Mouse (Mus musculus) erythroblast, embryonic 14.5 days (primary cell): ENCODE data around the gene Ryr3. TPM values are rescaled to one million over a fixed set of nuclear protein-coding genes. Genes with fewer than 3 reads are reported as not detected.

Experiments used
- H3K27me3 ChIP-seq: 2 replicates; pipeline ENCODE4 v1.6.1; 2012; ENCODE audit warnings: inconsistent platforms; ENCODE audit not compliant: control insufficient read depth
- H3K36me3 ChIP-seq: 2 replicates; pipeline ENCODE4 v1.6.1; 2012; ENCODE audit warnings: mild to moderate bottlenecking, inconsistent platforms; ENCODE audit not compliant: control insufficient read depth
- H3K4me1 ChIP-seq: 2 replicates; pipeline ENCODE4 v1.6.1; 2012; ENCODE audit warnings: inconsistent platforms; ENCODE audit not compliant: control insufficient read depth
- H3K4me3 ChIP-seq: replicated peaks from 2 replicates; pipeline ENCODE3; 2012; ENCODE audit warnings: moderate library complexity, mild to moderate bottlenecking, inconsistent platforms
- H3K9me3 ChIP-seq: 2 replicates; pipeline ENCODE4 v1.6.1; 2012; ENCODE audit warnings: low read length, inconsistent platforms, mixed read lengths; ENCODE audit not compliant: control insufficient read depth
- GATA1 ChIP-seq: IDR thresholded peaks from 2 replicates; pipeline ENCODE4 v1.6.1; 2012; ENCODE audit warnings: low read length, inconsistent platforms, mixed read lengths
- TAL1 ChIP-seq: IDR thresholded peaks from 3 replicates; pipeline ENCODE4 v1.6.1; 2012; ENCODE audit warnings: low read length, inconsistent platforms, mixed read lengths
- polyA plus RNA-seq: library from polyadenylated mRNA; stranded (reverse); fragments of >175 nt; gene quantifications from 2 replicates; pipeline ENCODE4 v1.2.3, GENCODE M21; 2012

Gene Ryr3
- polyA plus RNA-seq, 1 experiment: not detected

- Histone ChIP-seq H3K36me3 (no peaks in the 10 kb centered on the region), H3K9me3 (peaks cover 5% of the 10 kb centered on the region), H3K27me3 (no peaks in the 10 kb centered on the region), H3K4me1 (no peaks in the 10 kb centered on the region), H3K4me3 (no peak overlapping the region)
- TF ChIP-seq TAL1 (no peak), GATA1 (no peak)
These were observed 207.7 kb downstream of the Ryr3 start for GRCm38 (mm10) chr2:113008961-113009740.

- H3K9me3 ChIP-seq: peaks cover 2% of the 10 kb centered on the region; the same call in 1 of the 2 replicates
- H3K4me3 ChIP-seq: no peak overlapping the region
- H3K36me3 ChIP-seq: no peaks in the 10 kb centered on the region
- TF ChIP-seq TAL1 (no peak), GATA1 (no peak)
- H3K4me1 ChIP-seq: no peaks in the 10 kb centered on the region
- H3K27me3 ChIP-seq: no peaks in the 10 kb centered on the region
These were observed 218.4 kb downstream of the Ryr3 start for GRCm38 (mm10) chr2:112998498-112998897.

GRCm38 (mm10) chr2:112982908-112983510 is 233.9 kb downstream of the Ryr3 start:
- Histone ChIP-seq H3K27me3 (no peaks in the 10 kb centered on the region), H3K9me3 (peaks cover 2% of the 10 kb centered on the region; the same call in 1 of the 2 replicates), H3K4me3 (no peak overlapping the region), H3K4me1 (no peaks in the 10 kb centered on the region), H3K36me3 (no peaks in the 10 kb centered on the region)
- TF ChIP-seq TAL1 (no peak), GATA1 (no peak)

GRCm38 (mm10) chr2:112966807-112967625 is 249.9 kb downstream of the Ryr3 start:
- no peak overlapping the region for H3K4me3 ChIP-seq
- H3K36me3 ChIP-seq: no peaks in the 10 kb centered on the region

GRCm38 (mm10) chr2:112948931-112949330 is 268.0 kb downstream of the Ryr3 start:
- no peak overlapping the region for H3K4me3 ChIP-seq
- TF ChIP-seq GATA1: no peak
- TF ChIP-seq TAL1: no peak
- H3K4me1 ChIP-seq: no peaks in the 10 kb centered on the region
- peaks cover 3% of the 10 kb centered on the region; the same call in 1 of the 2 replicates for H3K9me3 ChIP-seq
- H3K36me3 ChIP-seq: no peaks in the 10 kb centered on the region
- no peaks in the 10 kb centered on the region for H3K27me3 ChIP-seq

More at GRCm38 (mm10) chr2:112966807-112967625, 249.9 kb downstream of the Ryr3 start:
- TF ChIP-seq TAL1 (no peak), GATA1 (no peak)
- Histone ChIP-seq H3K27me3 (no peaks in the 10 kb centered on the region), H3K4me1 (no peaks in the 10 kb centered on the region), H3K9me3 (peaks cover 9% of the 10 kb centered on the region)

- Histone ChIP-seq H3K27me3 (no peaks in the 10 kb centered on the region), H3K9me3 (0 out of 2 replicates have a peak, but pooled peaks cover 2% of the 10 kb centered on the region), H3K4me3 (no peak overlapping the region), H3K4me1 (no peaks in the 10 kb centered on the region), H3K36me3 (no peaks in the 10 kb centered on the region)
- TF ChIP-seq GATA1: no peak
These were observed 285.1 kb downstream of the Ryr3 start for GRCm38 (mm10) chr2:112931776-112932175.

GRCm38 (mm10) chr2:112913796-112914195 is 303.1 kb downstream of the Ryr3 start:
- TF ChIP-seq TAL1: no peak
- no peak overlapping the region for H3K4me3 ChIP-seq
- no peaks in the 10 kb centered on the region for H3K9me3 ChIP-seq
- H3K27me3 ChIP-seq: no peaks in the 10 kb centered on the region
- no peaks in the 10 kb centered on the region for H3K36me3 ChIP-seq
- no peaks in the 10 kb centered on the region for H3K4me1 ChIP-seq

- Histone ChIP-seq H3K4me3 (no peak overlapping the region), H3K36me3 (no peaks in the 10 kb centered on the region), H3K4me1 (no peaks in the 10 kb centered on the region), H3K9me3 (no peaks in the 10 kb centered on the region), H3K27me3 (no peaks in the 10 kb centered on the region)
- TF ChIP-seq TAL1: no peak
These were observed 304.3 kb downstream of the Ryr3 start for GRCm38 (mm10) chr2:112912611-112913010.

- H3K4me1 ChIP-seq: no peaks in the 10 kb centered on the region
- H3K4me3 ChIP-seq: no peak overlapping the region
- no peak for TF ChIP-seq TAL1
- no peak for TF ChIP-seq GATA1
- no peaks in the 10 kb centered on the region for H3K9me3 ChIP-seq
- H3K27me3 ChIP-seq: no peaks in the 10 kb centered on the region
- H3K36me3 ChIP-seq: no peaks in the 10 kb centered on the region
These were observed 306.3 kb downstream of the Ryr3 start for GRCm38 (mm10) chr2:112910579-112910978.
